Mouse (Mus musculus) cerebellum, adult 9-10 months (tissue): ENCODE measurements at regions not wholly inside any gene's neighbourhood (a gene's known extent, or its start where the extent isn't known, plus 50 kb on each side); places are given as distances from the start of the nearest gene placed in this dataset.
A peak's percentile ranks its signal among the peaks of the same experiment; 100 is the strongest.

Experiments
- DNase-seq: peaks from one replicate; pipeline ENCODE4 v3.0.0; 2022

GRCm38 (mm10) chr1:190398308-190398707 lies 227.8 kb upstream of the Prox1 start:
- no peak for DNase-seq

GRCm38 (mm10) chr1:190397811-190398210 lies 227.3 kb upstream of the Prox1 start:
- no peak for DNase-seq

GRCm38 (mm10) chr1:190393061-190393460 lies 222.5 kb upstream of the Prox1 start:
- no peak for DNase-seq

- no peak for DNase-seq
Observed at GRCm38 (mm10) chr1:190388853-190389252, 218.3 kb upstream of the Prox1 start.

- DNase-seq = no peak
Observed at GRCm38 (mm10) chr1:190384555-190384954, 214.0 kb upstream of the Prox1 start.

GRCm38 (mm10) chr1:190383256-190383838 lies 212.8 kb upstream of the Prox1 start:
- DNase-seq = no peak

- DNase-seq = no peak
Observed at GRCm38 (mm10) chr1:190380151-190380550, 209.6 kb upstream of the Prox1 start.

- no peak for DNase-seq
Observed at GRCm38 (mm10) chr1:190375160-190375880, 204.8 kb upstream of the Prox1 start.

- DNase-seq = no peak
Observed at GRCm38 (mm10) chr1:190374270-190374669, 203.8 kb upstream of the Prox1 start.

GRCm38 (mm10) chr1:190366631-190367030 lies 196.1 kb upstream of the Prox1 start:
- DNase-seq = no peak

- DNase-seq = no peak
Observed at GRCm38 (mm10) chr1:190365126-190365525, 194.6 kb upstream of the Prox1 start.

- no peak for DNase-seq
Observed at GRCm38 (mm10) chr1:190360661-190361060, 190.1 kb upstream of the Prox1 start.

GRCm38 (mm10) chr1:190357779-190358178 lies 187.3 kb upstream of the Prox1 start:
- DNase-seq = no peak

- no peak for DNase-seq
Observed at GRCm38 (mm10) chr1:190347610-190348009, 177.1 kb upstream of the Prox1 start.

GRCm38 (mm10) chr1:190340715-190341114 lies 170.2 kb upstream of the Prox1 start:
- no peak for DNase-seq

GRCm38 (mm10) chr1:190334471-190334870 lies 164.0 kb upstream of the Prox1 start:
- DNase-seq = no peak

- DNase-seq = peak; percentile 3
Observed at GRCm38 (mm10) chr1:190334053-190334452, 163.5 kb upstream of the Prox1 start.

- no peak for DNase-seq
Observed at GRCm38 (mm10) chr1:190332001-190332400, 161.5 kb upstream of the Prox1 start.

- DNase-seq = no peak
Observed at GRCm38 (mm10) chr1:190324562-190324961, 154.0 kb upstream of the Prox1 start.

- no peak for DNase-seq
Observed at GRCm38 (mm10) chr1:190323671-190324070, 153.2 kb upstream of the Prox1 start.

GRCm38 (mm10) chr1:190316175-190316574 lies 145.7 kb upstream of the Prox1 start:
- DNase-seq = no peak

GRCm38 (mm10) chr1:190309831-190310230 lies 139.3 kb upstream of the Prox1 start:
- DNase-seq = no peak

- DNase-seq = no peak
Observed at GRCm38 (mm10) chr1:190307751-190308150, 137.2 kb upstream of the Prox1 start.

- no peak for DNase-seq
Observed at GRCm38 (mm10) chr1:190297666-190298327, 127.3 kb upstream of the Prox1 start.
